Mouse (Mus musculus) heart, postnatal 4 days (tissue): ENCODE data around the gene Adam20. TPM values are rescaled to one million over a fixed set of nuclear protein-coding genes. Genes with fewer than 3 reads are reported as not detected.
"Not testable (repeated sequence)": the region's sequence is repeated elsewhere in the genome, so short reads cannot be mapped to it uniquely, and the experiment has no call there.

Source experiments
- DNase-seq: peaks from one replicate; pipeline ENCODE4 v3.0.0; 2021
- total RNA-seq, 2 experiments: library from RNA; stranded (reverse); gene quantifications; 2 replicates each; pipeline ENCODE4 v1.2.3; 2021

The Adam20 gene
- total RNA-seq = not detected

DNA sequence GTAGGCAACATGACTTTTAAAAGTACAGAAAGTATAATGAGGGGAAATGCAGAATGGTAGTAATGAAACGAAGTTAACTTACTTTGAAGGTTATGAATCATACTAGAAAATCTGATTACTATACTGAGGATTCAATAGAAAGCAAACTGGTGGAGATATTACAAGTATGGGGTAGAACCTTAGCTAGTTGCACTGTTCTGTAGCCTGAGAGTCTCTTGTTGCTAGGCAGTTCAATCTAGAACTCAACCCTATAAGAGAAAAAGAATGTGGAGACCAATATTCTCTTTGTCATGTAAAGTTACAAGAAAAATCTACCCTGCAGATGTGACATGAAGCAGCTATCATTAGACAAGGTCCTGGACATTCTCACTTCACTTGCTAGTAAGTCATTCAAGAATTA is at the start of gene Adam20:
Gene Adam20 (plus strand): TSS at position 301 of the 400 bp plus-strand sequence.
- not testable (repeated sequence) for DNase-seq

DNA sequence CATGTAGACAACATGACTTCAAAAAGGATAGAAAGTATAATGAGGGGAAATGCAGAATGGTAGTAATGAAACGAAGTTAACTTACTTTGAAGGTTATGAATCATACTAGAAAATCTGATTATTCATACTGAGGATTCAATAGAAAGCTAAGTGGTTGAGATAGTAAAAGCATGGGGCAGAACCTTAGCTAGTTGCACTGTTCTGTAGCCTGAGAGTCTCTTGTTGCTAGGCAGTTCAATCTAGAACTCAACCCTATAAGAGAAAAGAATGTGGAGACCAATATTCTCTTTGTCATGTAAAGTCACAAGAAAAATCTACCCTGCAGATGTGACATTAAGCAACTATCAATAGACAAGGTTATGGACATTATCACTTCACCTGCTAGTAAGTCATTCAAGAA is 41.2 kb upstream of the Adam20 start, which contains the start of gene Adam25:
Gene Adam25 (plus strand): TSS at position 301 of the 400 bp plus-strand sequence.
- not testable (repeated sequence) for DNase-seq

DNA sequence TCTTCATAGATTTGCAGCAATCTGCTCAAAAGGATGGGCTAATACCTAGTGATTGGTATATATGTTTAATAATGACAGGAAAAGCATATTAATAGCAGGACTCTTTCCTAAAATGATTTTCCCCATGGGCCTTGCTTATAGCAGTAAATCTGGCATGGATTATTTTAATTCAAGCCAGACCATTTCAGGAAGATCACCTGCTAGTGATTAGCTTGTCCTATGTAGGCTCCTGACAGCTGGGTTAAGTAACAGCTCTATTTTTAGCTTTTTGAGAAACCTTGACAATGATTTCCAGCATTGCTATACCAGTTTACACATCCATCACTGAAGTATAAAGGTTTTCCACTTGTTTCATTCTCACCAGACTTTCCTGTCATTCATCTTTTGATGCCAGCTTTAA is 9.8 kb upstream of the Adam20 start:
- DNase-seq = no peak

- DNase-seq = no peak
Measured at GRCm38 (mm10) chr8:40803379-40804079, 10.5 kb downstream of the Adam20 start.

Other genes with a start within 250 kb of the Adam20 start
- not detected for gene Adam24, start 118.2 kb upstream of the Adam20 start, total RNA-seq
- not detected for gene Adam25, start 41.1 kb upstream of the Adam20 start, total RNA-seq
- gene Adam39, start 29.7 kb downstream of the Adam20 start, total RNA-seq = not detected